ENCODE assay signal across 12 mouse cellular contexts in genomic region chr7:97208811-97209549, GRCm38 (mm10).
A peak's percentile ranks its signal among the peaks of the same experiment; 100 is the strongest.
DNase-seq lines count a peak whose midpoint lies in the region; ATAC-seq and TF ChIP-seq lines count a peak whose summit lies in the region.
"Had no signal": no experiment of that assay in that cellular context is flagged by ENCODE, and none has a peak within 500 bp of the region (broad histone marks: within the 10 kb centered on the region; RNA-seq: fewer than 3 reads in every experiment).

No protein-coding gene starts in this region.

- no peaks in the 10 kb centered on the region for H3K9me3 ChIP-seq in heart, embryonic 12.5 days (replicated peaks)
- no peaks in the 10 kb centered on the region for H3K9me3 ChIP-seq in G1E (replicated peaks)
- no peaks in the 10 kb centered on the region for H3K9me3 ChIP-seq in liver, embryonic 15.5 days (replicated peaks)
- H3K9me3 ChIP-seq: hindbrain, embryonic 15.5 days; midbrain, embryonic 10.5 days had no signal

- H3K4me2 ChIP-seq in heart, embryonic 12.5 days, result 0 out of 2 replicates have a peak overlapping the region, but pooled peaks have one; percentile 7
- H3K4me2 ChIP-seq in liver, embryonic 15.5 days, result peak overlapping the region; percentile 32; the same call in 1 of the 2 replicates
- H3K4me2 ChIP-seq: hindbrain, embryonic 15.5 days had no signal

- no peak for DNase-seq in heart, postnatal 4 days
- DNase-seq in G1E (ENCODE audit: low spot score), result peak; percentile 23
- DNase-seq in c-Kit-positive CD71-positive TER-119-positive erythroid progenitor cells, embryonic 14.5 days (ENCODE audit: low spot score), result peak; percentile 56
- no peak for DNase-seq in cerebellum, adult 8-10 months
- DNase-seq: cerebellum, postnatal 10 days had no signal

- H3K27me3 ChIP-seq in heart, embryonic 12.5 days (replicated peaks), result no peaks in the 10 kb centered on the region
- H3K27me3 ChIP-seq in G1E (ENCODE audit: insufficient read depth, low read length), result no peaks in the 10 kb centered on the region
- H3K27me3 ChIP-seq in liver, embryonic 15.5 days, result no peaks in the 10 kb centered on the region
- H3K27me3 ChIP-seq: hindbrain, embryonic 15.5 days had no signal

- H3K36me3 ChIP-seq in heart, embryonic 12.5 days, result no peaks in the 10 kb centered on the region
- peaks cover 2% of the 10 kb centered on the region for H3K36me3 ChIP-seq in G1E (replicated peaks)
- no peaks in the 10 kb centered on the region for H3K36me3 ChIP-seq in liver, embryonic 15.5 days (replicated peaks)
- H3K36me3 ChIP-seq: hindbrain, embryonic 15.5 days; midbrain, embryonic 10.5 days had no signal

- no peak overlapping the region for H3K9ac ChIP-seq in heart, embryonic 12.5 days
- H3K9ac ChIP-seq in liver, embryonic 15.5 days, result no peak overlapping the region; the same call in 1 of the 2 replicates
- H3K9ac ChIP-seq: hindbrain, embryonic 15.5 days had no signal

- no peak for TF ChIP-seq CTCF in G1E (IDR thresholded peaks at IDR 0.05; ENCODE audit: low read depth, low read length)

- 57% methylated on average over 1 of the region's 1 CpGs for WGBS in heart, embryonic 12.5 days
- 27% methylated on average over 1 of the region's 1 CpGs for WGBS in liver, embryonic 15.5 days (ENCODE audit: insufficient replicate concordance)

- no peak overlapping the region for H3K4me3 ChIP-seq in heart, embryonic 12.5 days
- H3K4me3 ChIP-seq in G1E (ENCODE audit: low read depth, low read length), result no peak overlapping the region; the same call in 1 of the 2 replicates
- no peak overlapping the region for H3K4me3 ChIP-seq in liver, embryonic 15.5 days (replicated peaks)
- H3K4me3 ChIP-seq: hindbrain, embryonic 15.5 days; midbrain, embryonic 10.5 days had no signal

- H3K4me1 ChIP-seq in heart, embryonic 12.5 days (replicated peaks), result peaks cover 14% of the 10 kb centered on the region
- peaks cover 71% of the 10 kb centered on the region for H3K4me1 ChIP-seq in G1E (ENCODE audit: insufficient read depth, low read depth, low read length)
- peaks cover 39% of the 10 kb centered on the region for H3K4me1 ChIP-seq in liver, embryonic 15.5 days (replicated peaks)
- H3K4me1 ChIP-seq: hindbrain, embryonic 15.5 days; midbrain, embryonic 10.5 days had no signal

- peak overlapping the region; percentile 47 for H3K27ac ChIP-seq in heart, embryonic 12.5 days (ENCODE audit: poor library complexity, severe bottlenecking)
- H3K27ac ChIP-seq in liver, embryonic 15.5 days (replicated peaks), result peak overlapping the region; percentile 70
- H3K27ac ChIP-seq: hindbrain, embryonic 15.5 days; midbrain, embryonic 10.5 days had no signal

- ATAC-seq in heart, embryonic 12.5 days (ENCODE audit: insufficient number of reproducible peaks, low FRiP score), result no peak
- ATAC-seq in G1E (ENCODE audit: extremely low read depth, insufficient number of reproducible peaks, low FRiP score, poor library complexity, severe bottlenecking), result peak; percentile 70
- ATAC-seq in liver, embryonic 15.5 days (ENCODE audit: insufficient read depth), result peak; percentile 77
- no peak for ATAC-seq in megakaryocyte, adult 5-6 weeks (ENCODE audit: poor library complexity, severe bottlenecking)
- ATAC-seq: activated CD4-positive, CD25-positive, alpha-beta regulatory T cell, adult 4 months; lung, postnatal 0 days had no signal

Comparison
In these comparisons a context has a peak if more than half of its experiments do, and no peak if none do; other contexts are left out.
1. ATAC-seq: peak in G1E (single experiment) and liver, embryonic 15.5 days (single experiment); none in heart, embryonic 12.5 days (single experiment) and megakaryocyte, adult 5-6 weeks (single experiment).
2. DNase-seq: peak in G1E (single experiment) and c-Kit-positive CD71-positive TER-119-positive erythroid progenitor cells, embryonic 14.5 days (single experiment); none in heart, postnatal 4 days (single experiment) and cerebellum, adult 8-10 months (single experiment).